Mouse (Mus musculus) limb, embryonic 10.5 days (tissue): ENCODE measurements around the gene Tceal9. TPM values are rescaled to one million over a fixed set of nuclear protein-coding genes. Genes with fewer than 3 reads are reported as not detected.
"Not testable (repeated sequence)": the region's sequence is repeated elsewhere in the genome, so short reads cannot be mapped to it uniquely, and the experiment has no call there.

Source experiments
- DNase-seq: peaks from one replicate; pipeline ENCODE4 v3.0.0-alpha.2; 2017; ENCODE audit warnings: low spot score
- H3K27ac ChIP-seq: fragments of 300-500 bp; sonication (generic); 2 replicates; pipeline ENCODE4 v1.5.1; 2016; ENCODE audit warnings: mild to moderate bottlenecking
- H3K27me3 ChIP-seq: fragments of 300-500 bp; sonication (generic); 2 replicates; pipeline ENCODE4 v1.6.1; 2016; ENCODE audit warnings: low read depth, mild to moderate bottlenecking; ENCODE audit not compliant: poor library complexity, severe bottlenecking
- H3K36me3 ChIP-seq: fragments of 300-500 bp; sonication (generic); 2 replicates; pipeline ENCODE4 v1.6.1; 2016; ENCODE audit warnings: mild to moderate bottlenecking, moderate library complexity
- H3K4me1 ChIP-seq: fragments of 300-500 bp; sonication (generic); 2 replicates; pipeline ENCODE4 v1.6.1; 2016
- H3K4me3 ChIP-seq: fragments of 300-500 bp; sonication (generic); 2 replicates; pipeline ENCODE4 v1.5.1; 2016; ENCODE audit warnings: mild to moderate bottlenecking, moderate library complexity
- H3K9me3 ChIP-seq: fragments of 300-500 bp; sonication (generic); replicated peaks from 2 replicates; pipeline ENCODE4 v1.6.1; 2016; ENCODE audit warnings: mild to moderate bottlenecking
- WGBS: fragments of 180-500 bp; shearing (Covaris S2); methylation state at CpG from one replicate; pipeline ENCODE4 v1.1.7; 2016; 5-methylcytosine and 5-hydroxymethylcytosine counted together
- polyA plus RNA-seq: library from polyadenylated mRNA; unstranded; fragments of >200 nt; fragmentation: Nextera tagmentation; extraction: Ambion mirVana; gene quantifications from 2 replicates; pipeline ENCODE4 v1.2.1, GENCODE M21; 2016

The Tceal9 gene
- polyA plus RNA-seq, 1 experiment from 2014 or later, result 558 TPM

- H3K27me3 ChIP-seq, result peaks cover 67% of the 10 kb centered on the region
- no peaks in the 10 kb centered on the region for H3K9me3 ChIP-seq
- DNase-seq, result no peak
- H3K27ac ChIP-seq, result no peak overlapping the region
- H3K36me3 ChIP-seq, result peaks cover 17% of the 10 kb centered on the region
- no peaks in the 10 kb centered on the region for H3K4me1 ChIP-seq
- no peak overlapping the region for H3K4me3 ChIP-seq
- WGBS, result 89% methylated on average over 2 of the region's 2 CpGs
Observed at GRCm38 (mm10) chrX:136243181-136243580, 1.7 kb upstream of the Tceal9 start.

GRCm38 (mm10) chrX:136245521-136246071 is 717 bp downstream of the Tceal9 start:
- 11% methylated on average over 15 of the region's 15 CpGs for WGBS
- H3K9me3 ChIP-seq, result no peaks in the 10 kb centered on the region
- peak; percentile 54 for DNase-seq
- peaks cover 80% of the 10 kb centered on the region for H3K27me3 ChIP-seq
- H3K36me3 ChIP-seq, result peaks cover 17% of the 10 kb centered on the region
- H3K4me1 ChIP-seq, result no peaks in the 10 kb centered on the region
- peak overlapping the region; percentile 61 for H3K4me3 ChIP-seq
- H3K27ac ChIP-seq, result peak overlapping the region; percentile 88

GRCm38 (mm10) chrX:136248811-136249210 is 3.9 kb downstream of the Tceal9 start:
- WGBS, result 82% methylated on average over 6 of the region's 6 CpGs
- DNase-seq, result no peak
- H3K4me1 ChIP-seq, result no peaks in the 10 kb centered on the region

GRCm38 (mm10) chrX:136249671-136250070 is 4.8 kb downstream of the Tceal9 start:
- 81% methylated on average over 7 of the region's 7 CpGs for whole genome bisulfite sequencing

More at GRCm38 (mm10) chrX:136248811-136249210, 3.9 kb downstream of the Tceal9 start:
- H3K36me3 ChIP-seq, result peaks cover 17% of the 10 kb centered on the region
- no peak overlapping the region for H3K4me3 ChIP-seq
- H3K9me3 ChIP-seq, result no peaks in the 10 kb centered on the region
- H3K27me3 ChIP-seq, result peaks cover 83% of the 10 kb centered on the region
- no peak overlapping the region for H3K27ac ChIP-seq

GRCm38 (mm10) chrX:136252023-136252729 is 7.3 kb downstream of the Tceal9 start:
- no peak for DNase-seq
- H3K27me3 ChIP-seq, result peaks cover 74% of the 10 kb centered on the region
- H3K4me3 ChIP-seq, result no peak overlapping the region
- H3K36me3 ChIP-seq, result peaks cover 10% of the 10 kb centered on the region
- H3K27ac ChIP-seq, result no peak overlapping the region
- H3K9me3 ChIP-seq, result no peaks in the 10 kb centered on the region
- 46% methylated on average over 6 of the region's 6 CpGs for WGBS
- H3K4me1 ChIP-seq, result no peaks in the 10 kb centered on the region

More at GRCm38 (mm10) chrX:136249671-136250070, 4.8 kb downstream of the Tceal9 start:
- Histone ChIP-seq H3K9me3 (no peaks in the 10 kb centered on the region), H3K27ac (no peak overlapping the region), H3K4me1 (no peaks in the 10 kb centered on the region), H3K4me3 (no peak overlapping the region), H3K36me3 (peaks cover 17% of the 10 kb centered on the region), H3K27me3 (peaks cover 85% of the 10 kb centered on the region)
- no peak for DNase-seq

- Histone ChIP-seq H3K9me3 (no peaks in the 10 kb centered on the region), H3K36me3 (peaks cover 15% of the 10 kb centered on the region), H3K27ac (no peak overlapping the region), H3K27me3 (peaks cover 66% of the 10 kb centered on the region), H3K4me3 (no peak overlapping the region), H3K4me1 (peaks cover 7% of the 10 kb centered on the region; the same call in 1 of the 2 replicates)
- 72% methylated on average over 5 of the region's 5 CpGs for WGBS
- DNase-seq, result no peak
Observed at GRCm38 (mm10) chrX:136267720-136268119, 22.8 kb downstream of the Tceal9 start.

- Histone ChIP-seq H3K4me3 (no peak overlapping the region), H3K36me3 (peaks cover 15% of the 10 kb centered on the region), H3K27ac (no peak overlapping the region), H3K4me1 (peaks cover 7% of the 10 kb centered on the region; the same call in 1 of the 2 replicates), H3K9me3 (no peaks in the 10 kb centered on the region), H3K27me3 (peaks cover 62% of the 10 kb centered on the region)
- WGBS, result 50% methylated on average over 4 of the region's 4 CpGs
- DNase-seq, result no peak
Observed at GRCm38 (mm10) chrX:136268173-136268572, 23.3 kb downstream of the Tceal9 start.

GRCm38 (mm10) chrX:136269743-136270392 is 25.0 kb downstream of the Tceal9 start, which contains the start of gene Bex3:
Bex3 (plus strand) TSS chrX:136270253.
- Histone ChIP-seq H3K4me3 (peak within 1 kb of the TSS; percentile 52), H3K27ac (peak within 1 kb of the TSS; percentile 78), H3K36me3 (peaks cover 15% of the 10 kb centered on the region), H3K27me3 (peaks cover 53% of the 10 kb centered on the region)
- not testable (repeated sequence) for H3K4me1 ChIP-seq, H3K9me3 ChIP-seq, DNase-seq
- 77% methylated on average over 4 of the region's 30 CpGs for WGBS

- H3K36me3 ChIP-seq, result peaks cover 15% of the 10 kb centered on the region
- H3K27ac ChIP-seq, result peak overlapping the region; percentile 78
- peak; percentile 43 for DNase-seq
- not testable (repeated sequence) for H3K4me1 ChIP-seq, H3K9me3 ChIP-seq
- peak overlapping the region; percentile 52 for H3K4me3 ChIP-seq
- 1% methylated on average over 7 of the region's 60 CpGs for WGBS
- peaks cover 46% of the 10 kb centered on the region for H3K27me3 ChIP-seq
Observed at GRCm38 (mm10) chrX:136270393-136271111, 25.7 kb downstream of the Tceal9 start.

- H3K27me3 ChIP-seq, result peaks cover 46% of the 10 kb centered on the region
- peaks cover 7% of the 10 kb centered on the region; the same call in 1 of the 2 replicates for H3K4me1 ChIP-seq
- no peak for DNase-seq
- 10% methylated on average over 3 of the region's 3 CpGs for WGBS
- no peaks in the 10 kb centered on the region for H3K9me3 ChIP-seq
- H3K36me3 ChIP-seq, result peaks cover 15% of the 10 kb centered on the region
- no peak overlapping the region for H3K27ac ChIP-seq
- no peak overlapping the region for H3K4me3 ChIP-seq
Observed at GRCm38 (mm10) chrX:136274542-136274941, 29.7 kb downstream of the Tceal9 start.

- 48% methylated on average over 3 of the region's 3 CpGs for WGBS
- DNase-seq, result no peak
- H3K9me3 ChIP-seq, result no peaks in the 10 kb centered on the region
- H3K36me3 ChIP-seq, result peaks cover 15% of the 10 kb centered on the region
- H3K27me3 ChIP-seq, result peaks cover 48% of the 10 kb centered on the region
- peaks cover 7% of the 10 kb centered on the region; the same call in 1 of the 2 replicates for H3K4me1 ChIP-seq
- H3K27ac ChIP-seq, result no peak overlapping the region
- H3K4me3 ChIP-seq, result no peak overlapping the region
Observed at GRCm38 (mm10) chrX:136275386-136275785, 30.5 kb downstream of the Tceal9 start.

GRCm38 (mm10) chrX:136277577-136277976 is 32.7 kb downstream of the Tceal9 start:
- Histone ChIP-seq H3K4me1 (no peaks in the 10 kb centered on the region), H3K4me3 (no peak overlapping the region), H3K36me3 (peaks cover under 1% of the 10 kb centered on the region; the same call in 1 of the 2 replicates), H3K27ac (no peak overlapping the region), H3K9me3 (no peaks in the 10 kb centered on the region), H3K27me3 (peaks cover 42% of the 10 kb centered on the region)
- WGBS, result 84% methylated on average over 7 of the region's 7 CpGs
- DNase-seq, result no peak
